Mouse (Mus musculus) neutrophil, adult 83 days (primary cell): ENCODE data around the gene Gm14180. TPM values are rescaled to one million over a fixed set of nuclear protein-coding genes. Genes with fewer than 3 reads are reported as not detected.

ENCODE experiments used
- total RNA-seq, 2 experiments: library from RNA; stranded (reverse); gene quantifications; one replicate each; pipeline ENCODE4 v1.2.4; 2023

Gene Gm14180
- total RNA-seq: not detected

GRCm38 (mm10) chr11:99734190-99734589 lies at the start of gene Gm14180:
Gm14180 (minus strand) TSS chr11:99734290.

GRCm38 (mm10) chr11:99780604-99781003 lies 46.5 kb upstream of the Gm14180 start, which contains the start of gene Krtap4-8:
Krtap4-8 (minus strand) TSS chr11:99780704.

GRCm38 (mm10) chr11:99772813-99773212 lies 38.7 kb upstream of the Gm14180 start, which contains the start of gene Gm11595:
Gm11595 (minus strand) TSS chr11:99772913.

GRCm38 (mm10) chr11:99690463-99690862 lies 43.6 kb downstream of the Gm14180 start, which contains the start of gene Gm14190:
Gm14190 (minus strand) TSS chr11:99690740.

Other genes with a start within 250 kb of the Gm14180 start
- gene Krt23, start 241.2 kb downstream of the Gm14180 start, total RNA-seq: not detected
- gene Krt39, start 213.0 kb downstream of the Gm14180 start, total RNA-seq: not detected
- gene Krt40, start 191.1 kb downstream of the Gm14180 start, total RNA-seq: not detected
- gene Krtap3-3, start 183.4 kb downstream of the Gm14180 start, total RNA-seq: not detected
- not detected for gene Krtap3-2, start 177.4 kb downstream of the Gm14180 start, total RNA-seq
- gene Gm11939, start 174.8 kb downstream of the Gm14180 start, total RNA-seq: not detected
- not detected for gene Krtap3-1, start 167.7 kb downstream of the Gm14180 start, total RNA-seq
- not detected for gene Krtap1-5, start 153.3 kb downstream of the Gm14180 start, total RNA-seq
- gene Krtap1-4, start 150.6 kb downstream of the Gm14180 start, total RNA-seq: not detected
- not detected for gene Krtap1-3, start 143.0 kb downstream of the Gm14180 start, total RNA-seq
- not detected for gene Krtap9-3, start 136.2 kb downstream of the Gm14180 start, total RNA-seq
- gene Gm11938, start 131.0 kb downstream of the Gm14180 start, total RNA-seq: not detected
- gene Gm11937, start 124.1 kb downstream of the Gm14180 start, total RNA-seq: not detected
- not detected for gene Krtap2-4, start 119.4 kb downstream of the Gm14180 start, total RNA-seq
- gene Gm11562, start 113.9 kb downstream of the Gm14180 start, total RNA-seq: not detected
- gene Krtap4-1, start 106.1 kb downstream of the Gm14180 start, total RNA-seq: not detected
- not detected for gene Krtap4-2, start 99.2 kb downstream of the Gm14180 start, total RNA-seq
- not detected for gene Krtap4-7, start 90.2 kb downstream of the Gm14180 start, total RNA-seq
- not detected for gene Gm11555, start 84.1 kb downstream of the Gm14180 start, total RNA-seq
- gene Gm11563, start 75.3 kb downstream of the Gm14180 start, total RNA-seq: not detected
- gene Krtap4-6, start 68.3 kb downstream of the Gm14180 start, total RNA-seq: not detected
- not detected for gene Gm14190, start 43.5 kb downstream of the Gm14180 start, total RNA-seq
- not detected for gene Gm11595, start 38.6 kb upstream of the Gm14180 start, total RNA-seq
- gene Krtap4-8, start 46.4 kb upstream of the Gm14180 start, total RNA-seq: not detected
- gene Krtap4-9, start 50.9 kb upstream of the Gm14180 start, total RNA-seq: not detected
- not detected for gene Gm11596, start 59.2 kb upstream of the Gm14180 start, total RNA-seq
- not detected for gene Gm11569, start 64.6 kb upstream of the Gm14180 start, total RNA-seq
- gene Gm11554, start 70.2 kb upstream of the Gm14180 start, total RNA-seq: not detected
- not detected for gene Krtap4-13, start 75.6 kb upstream of the Gm14180 start, total RNA-seq
- gene Gm11564, start 81.4 kb upstream of the Gm14180 start, total RNA-seq: not detected
- not detected for gene 2300003K06Rik, start 103.8 kb upstream of the Gm14180 start, total RNA-seq
- not detected for gene Krtap4-16, start 117.3 kb upstream of the Gm14180 start, total RNA-seq
- gene Gm11568, start 123.6 kb upstream of the Gm14180 start, total RNA-seq: not detected
- not detected for gene Gm11559, start 130.2 kb upstream of the Gm14180 start, total RNA-seq
- not detected for gene Krtap9-1, start 139.1 kb upstream of the Gm14180 start, total RNA-seq
- gene Gm11567, start 144.9 kb upstream of the Gm14180 start, total RNA-seq: not detected
- gene Krtap31-1, start 173.6 kb upstream of the Gm14180 start, total RNA-seq: not detected
- not detected for gene Gm11565, start 180.5 kb upstream of the Gm14180 start, total RNA-seq
- gene Krtap31-2, start 202.0 kb upstream of the Gm14180 start, total RNA-seq: not detected
- not detected for gene Krtap9-5, start 214.2 kb upstream of the Gm14180 start, total RNA-seq
- not detected for gene Krtap29-1, start 244.8 kb upstream of the Gm14180 start, total RNA-seq